Mouse (Mus musculus) forebrain, embryonic 11.5 days (tissue): ENCODE data around the gene St6galnac1. TPM values are rescaled to one million over a fixed set of nuclear protein-coding genes. Genes with fewer than 3 reads are reported as not detected.

Experiments used
- ATAC-seq: fragments of 200-750 bp; cut with Nextera tagmentation; replicated peaks from 2 replicates; pipeline ENCODE4 v1.8.0; 2017; ENCODE audit warnings: moderate TSS enrichment; ENCODE audit not compliant: low FRiP score
- DNase-seq: peaks from one replicate; pipeline ENCODE4 v3.0.0-alpha.2; 2017; ENCODE audit warnings: low spot score
- H3K27ac ChIP-seq: fragments of 300-500 bp; sonication (generic); 2 replicates; pipeline ENCODE4 v1.5.1; 2014; ENCODE audit warnings: low read depth, low read length
- H3K27me3 ChIP-seq: fragments of 300-500 bp; sonication (generic); 2 replicates; pipeline ENCODE4 v1.6.1; 2014; ENCODE audit warnings: mild to moderate bottlenecking, low read length, mixed read lengths; ENCODE audit not compliant: control insufficient read depth, insufficient read depth
- H3K36me3 ChIP-seq: fragments of 300-500 bp; sonication (generic); 2 replicates; pipeline ENCODE4 v1.6.1; 2014; ENCODE audit warnings: mild to moderate bottlenecking, low read length, moderate library complexity, mixed read lengths; ENCODE audit not compliant: control insufficient read depth, insufficient read depth
- H3K4me1 ChIP-seq: fragments of 300-500 bp; sonication (generic); replicated peaks from 2 replicates; pipeline ENCODE4 v1.6.1; 2014; ENCODE audit warnings: low read length, mixed read lengths; ENCODE audit not compliant: control insufficient read depth, insufficient read depth
- H3K4me2 ChIP-seq: fragments of 300-500 bp; sonication (generic); 2 replicates; pipeline ENCODE4 v1.6.1; 2014; ENCODE audit warnings: low read depth, mild to moderate bottlenecking, low read length, moderate library complexity, mixed read lengths; ENCODE audit not compliant: severe bottlenecking
- H3K4me3 ChIP-seq: fragments of 300-500 bp; sonication (generic); 2 replicates; pipeline ENCODE4 v1.5.1; 2014; ENCODE audit warnings: low read depth, low read length
- H3K9ac ChIP-seq: fragments of 300-500 bp; sonication (generic); 2 replicates; pipeline ENCODE4 v1.6.1; 2014; ENCODE audit warnings: low read length
- H3K9me3 ChIP-seq: fragments of 300-500 bp; sonication (generic); 2 replicates; pipeline ENCODE4 v1.6.1; 2016; ENCODE audit warnings: low read length, mixed read lengths; ENCODE audit not compliant: control insufficient read depth
- WGBS: fragments of 180-500 bp; shearing (Covaris S2); extraction: QIAGEN DNeasy Blood & Tissue Kit; methylation state at CpG from one replicate; pipeline ENCODE4 v1.1.7; 2014; 5-methylcytosine and 5-hydroxymethylcytosine counted together
- polyA plus RNA-seq: library from polyadenylated mRNA; unstranded; fragments of >200 nt; fragmentation: Nextera tagmentation; extraction: Ambion mirVana; gene quantifications from 2 replicates; pipeline ENCODE4 v1.2.1, GENCODE M21; 2014

Gene St6galnac1
- polyA plus RNA-seq, 1 experiment from 2014 or later, result not detected

GRCm38 (mm10) chr11:116799364-116799763 lies 24.1 kb upstream of the St6galnac1 start:
- H3K4me2 ChIP-seq, result no peak overlapping the region
- WGBS, result 95% methylated on average over 5 of the region's 5 CpGs
- H3K4me3 ChIP-seq, result no peak overlapping the region
- DNase-seq (no peak), ATAC-seq (no peak)
- no peak overlapping the region for H3K9ac ChIP-seq
- no peaks in the 10 kb centered on the region for H3K27me3 ChIP-seq
- H3K4me1 ChIP-seq, result no peaks in the 10 kb centered on the region
- no peaks in the 10 kb centered on the region for H3K36me3 ChIP-seq
- no peaks in the 10 kb centered on the region for H3K9me3 ChIP-seq
- no peak overlapping the region for H3K27ac ChIP-seq

- H3K9me3 ChIP-seq, result no peaks in the 10 kb centered on the region
- H3K27me3 ChIP-seq, result no peaks in the 10 kb centered on the region
- no peak overlapping the region for H3K9ac ChIP-seq
- 88% methylated on average over 10 of the region's 10 CpGs for WGBS
- no peaks in the 10 kb centered on the region for H3K4me1 ChIP-seq
- ATAC-seq (no peak), DNase-seq (no peak)
- no peaks in the 10 kb centered on the region for H3K36me3 ChIP-seq
- no peak overlapping the region for H3K4me3 ChIP-seq
- H3K4me2 ChIP-seq, result no peak overlapping the region
- no peak overlapping the region for H3K27ac ChIP-seq
These were observed 8.9 kb upstream of the St6galnac1 start for GRCm38 (mm10) chr11:116784221-116784620.

- H3K4me3 ChIP-seq, result no peak overlapping the region
- no peak overlapping the region for H3K4me2 ChIP-seq
- H3K27ac ChIP-seq, result no peak overlapping the region
- WGBS, result 76% methylated on average over 9 of the region's 9 CpGs
- H3K9ac ChIP-seq, result no peak overlapping the region
- no peaks in the 10 kb centered on the region for H3K27me3 ChIP-seq
- no peak for DNase-seq
- H3K9me3 ChIP-seq, result no peaks in the 10 kb centered on the region
- H3K4me1 ChIP-seq, result no peaks in the 10 kb centered on the region
- no peaks in the 10 kb centered on the region for H3K36me3 ChIP-seq
- no peak for ATAC-seq
These were observed 7.4 kb upstream of the St6galnac1 start for GRCm38 (mm10) chr11:116782737-116783145.

GRCm38 (mm10) chr11:116773205-116773604 lies 2.1 kb downstream of the St6galnac1 start:
- H3K27ac ChIP-seq, result no peak overlapping the region

GRCm38 (mm10) chr11:116769873-116770272 lies 5.4 kb downstream of the St6galnac1 start:
- H3K4me1 ChIP-seq, result no peaks in the 10 kb centered on the region
- no peak for ATAC-seq
- H3K9me3 ChIP-seq, result no peaks in the 10 kb centered on the region
- H3K4me2 ChIP-seq, result no peak overlapping the region
- no peaks in the 10 kb centered on the region for H3K27me3 ChIP-seq
- 81% methylated on average over 5 of the region's 5 CpGs for WGBS
- no peak overlapping the region for H3K9ac ChIP-seq
- no peak for DNase-seq
- H3K27ac ChIP-seq, result no peak overlapping the region
- H3K36me3 ChIP-seq, result no peaks in the 10 kb centered on the region
- no peak overlapping the region for H3K4me3 ChIP-seq

More at GRCm38 (mm10) chr11:116773205-116773604, 2.1 kb downstream of the St6galnac1 start:
- Histone ChIP-seq H3K27me3 (no peaks in the 10 kb centered on the region), H3K4me3 (no peak overlapping the region), H3K4me1 (no peaks in the 10 kb centered on the region), H3K9me3 (no peaks in the 10 kb centered on the region), H3K4me2 (no peak overlapping the region), H3K9ac (no peak overlapping the region), H3K36me3 (no peaks in the 10 kb centered on the region)
- WGBS, result 63% methylated on average over 2 of the region's 2 CpGs
- no peak for ATAC-seq
- no peak for DNase-seq

- DNase-seq, result no peak
- ATAC-seq, result no peak
- 82% methylated on average over 2 of the region's 2 CpGs for WGBS
- H3K4me3 ChIP-seq, result no peak overlapping the region
- H3K4me2 ChIP-seq, result no peak overlapping the region
- H3K9me3 ChIP-seq, result no peaks in the 10 kb centered on the region
- no peaks in the 10 kb centered on the region for H3K36me3 ChIP-seq
- no peaks in the 10 kb centered on the region for H3K4me1 ChIP-seq
- no peak overlapping the region for H3K27ac ChIP-seq
- H3K9ac ChIP-seq, result no peak overlapping the region
- H3K27me3 ChIP-seq, result no peaks in the 10 kb centered on the region
These were observed 10.4 kb downstream of the St6galnac1 start for GRCm38 (mm10) chr11:116764946-116765345.

GRCm38 (mm10) chr11:116764346-116764745 lies 11.0 kb downstream of the St6galnac1 start:
- Histone ChIP-seq H3K36me3 (no peaks in the 10 kb centered on the region), H3K4me3 (no peak overlapping the region), H3K4me1 (no peaks in the 10 kb centered on the region), H3K9ac (no peak overlapping the region), H3K4me2 (no peak overlapping the region), H3K9me3 (no peaks in the 10 kb centered on the region), H3K27ac (no peak overlapping the region), H3K27me3 (no peaks in the 10 kb centered on the region)
- WGBS, result 96% methylated on average over 7 of the region's 7 CpGs
- ATAC-seq (no peak), DNase-seq (no peak)

- no peaks in the 10 kb centered on the region for H3K9me3 ChIP-seq
- H3K27me3 ChIP-seq, result no peaks in the 10 kb centered on the region
- H3K4me1 ChIP-seq, result no peaks in the 10 kb centered on the region
- no peak overlapping the region for H3K9ac ChIP-seq
- H3K4me3 ChIP-seq, result no peak overlapping the region
- no peak for ATAC-seq
- no peaks in the 10 kb centered on the region for H3K36me3 ChIP-seq
- 87% methylated on average over 4 of the region's 4 CpGs for WGBS
- H3K27ac ChIP-seq, result no peak overlapping the region
- no peak overlapping the region for H3K4me2 ChIP-seq
- no peak for DNase-seq
These were observed 20.1 kb downstream of the St6galnac1 start for GRCm38 (mm10) chr11:116755191-116755590.

GRCm38 (mm10) chr11:116753674-116754470 lies 21.4 kb downstream of the St6galnac1 start:
- Histone ChIP-seq H3K27ac (no peak overlapping the region), H3K36me3 (no peaks in the 10 kb centered on the region), H3K9ac (no peak overlapping the region), H3K4me3 (no peak overlapping the region), H3K9me3 (no peaks in the 10 kb centered on the region), H3K4me2 (no peak overlapping the region), H3K27me3 (no peaks in the 10 kb centered on the region), H3K4me1 (no peaks in the 10 kb centered on the region)
- ATAC-seq, result no peak
- DNase-seq, result no peak
- WGBS, result 90% methylated on average over 5 of the region's 5 CpGs
